Mouse (Mus musculus): Measurements from ENCODE around the gene Snrnp200. TPM values are rescaled to one million over a fixed set of nuclear protein-coding genes. Genes with fewer than 3 reads are reported as not detected.
"Not testable (repeated sequence)": the region's sequence is repeated elsewhere in the genome, so short reads cannot be mapped to it uniquely, and the experiment has no call there.

Snrnp200 gene
- polyA plus RNA-seq, 1 experiment from 2014 or later = 50.5 TPM

DNA sequence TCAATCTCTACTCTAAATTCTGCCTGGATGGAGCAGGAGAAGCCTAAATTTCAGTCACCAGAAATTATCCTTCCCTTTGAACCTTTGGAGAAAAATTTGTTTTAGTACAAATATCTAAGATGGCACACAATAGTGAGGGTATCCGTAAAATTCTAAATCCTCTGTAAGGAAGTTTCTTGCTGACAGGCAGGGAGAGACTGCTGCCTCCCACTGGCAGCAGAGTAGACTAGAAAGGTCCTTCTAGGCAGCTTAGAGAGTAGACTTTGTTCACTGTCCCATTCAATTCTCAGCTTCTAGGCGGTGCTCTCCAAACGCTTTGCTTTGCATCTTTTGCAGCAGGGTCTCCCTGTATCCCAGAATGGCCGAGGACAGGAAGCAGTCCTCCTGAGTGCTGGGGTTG lies 59.7 kb downstream of the Snrnp200 start:
- Histone ChIP-seq H3K9me3 (replicated peaks; ENCODE audit: control insufficient read depth, low read length) (no peaks in the 10 kb centered on the region), H3K36me3 (ENCODE audit: control insufficient read depth, insufficient read depth, low read length) (no peaks in the 10 kb centered on the region), H3K9ac (ENCODE audit: low read depth, low read length) (no peak overlapping the region), H3K4me2 (no peak overlapping the region), H3K27ac (ENCODE audit: low read depth, low read length) (no peak overlapping the region), H3K4me1 (ENCODE audit: control insufficient read depth, insufficient read depth, low read length) (peaks cover 3% of the 10 kb centered on the region; the same call in 1 of the 2 replicates), H3K27me3 (ENCODE audit: control insufficient read depth, insufficient read depth, low read length) (no peaks in the 10 kb centered on the region), H3K4me3 (ENCODE audit: low read depth, low read length) (no peak overlapping the region)
- no peak for ATAC-seq (replicated peaks; ENCODE audit: insufficient number of reproducible peaks, low FRiP score, low TSS enrichment)
- WGBS (ENCODE audit: insufficient replicate concordance) = 52% methylated on average over 4 of the region's 4 CpGs

DNA sequence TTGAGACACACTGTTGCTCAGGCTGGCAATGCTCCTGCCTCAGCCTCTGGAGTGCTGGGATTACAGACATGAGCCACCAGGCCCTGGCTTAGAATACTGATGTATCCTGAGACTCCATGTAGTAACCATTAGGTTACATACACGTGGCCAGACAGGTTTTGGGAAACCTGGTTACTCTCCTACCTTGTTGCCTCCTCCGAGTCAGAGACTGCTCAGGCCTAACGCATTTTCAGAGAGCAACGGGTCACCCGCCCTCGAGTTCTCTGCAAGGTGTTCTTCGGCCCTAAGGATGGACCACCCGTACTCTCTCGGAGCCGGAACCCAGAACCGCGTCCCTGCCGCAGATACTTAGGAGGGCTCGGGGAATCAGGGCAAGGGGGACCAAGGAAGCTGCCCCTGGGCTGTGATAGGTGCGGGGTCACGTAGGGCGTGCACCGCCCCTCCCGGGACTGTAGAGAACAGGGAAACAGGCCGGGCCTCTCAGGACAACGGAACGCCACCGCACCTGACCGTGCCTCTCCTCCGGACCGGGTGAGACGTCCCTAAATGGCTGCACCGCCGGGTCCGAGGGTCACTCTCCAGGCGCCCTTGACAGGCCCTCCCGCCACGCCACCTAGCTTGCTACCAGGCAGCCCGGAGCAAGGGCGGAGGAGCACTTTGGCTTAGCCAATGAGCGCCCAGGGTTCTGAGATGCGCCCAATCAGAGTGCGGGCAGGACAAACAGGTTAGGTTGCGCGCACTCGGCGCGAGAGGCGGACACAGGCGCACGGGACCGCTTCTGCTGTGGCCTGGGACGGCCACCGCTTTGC lies 61.5 kb downstream of the Snrnp200 start, which contains the start of gene Stard7:
TSS of gene Stard7 (plus strand) at position 728 of the 809 bp plus-strand sequence.
- Histone ChIP-seq H3K4me3 (ENCODE audit: low read depth, low read length) (peak within 1 kb of the TSS; percentile 87), H3K27ac (ENCODE audit: low read depth, low read length) (peak within 1 kb of the TSS; percentile 96), H3K36me3 (ENCODE audit: control insufficient read depth, insufficient read depth, low read length) (no peaks in the 10 kb centered on the region), H3K4me2 (peak within 1 kb of the TSS; percentile 80), H3K27me3 (ENCODE audit: control insufficient read depth, insufficient read depth, low read length) (no peaks in the 10 kb centered on the region), H3K9me3 (replicated peaks; ENCODE audit: control insufficient read depth, low read length) (no peaks in the 10 kb centered on the region), H3K9ac (ENCODE audit: low read depth, low read length) (peak within 1 kb of the TSS; percentile 99), H3K4me1 (ENCODE audit: control insufficient read depth, insufficient read depth, low read length) (peaks cover 5% of the 10 kb centered on the region)
- ATAC-seq (replicated peaks; ENCODE audit: insufficient number of reproducible peaks, low FRiP score, low TSS enrichment) = peak; percentile 99
- 1% methylated on average over 49 of the region's 49 CpGs for WGBS (ENCODE audit: insufficient replicate concordance)

DNA sequence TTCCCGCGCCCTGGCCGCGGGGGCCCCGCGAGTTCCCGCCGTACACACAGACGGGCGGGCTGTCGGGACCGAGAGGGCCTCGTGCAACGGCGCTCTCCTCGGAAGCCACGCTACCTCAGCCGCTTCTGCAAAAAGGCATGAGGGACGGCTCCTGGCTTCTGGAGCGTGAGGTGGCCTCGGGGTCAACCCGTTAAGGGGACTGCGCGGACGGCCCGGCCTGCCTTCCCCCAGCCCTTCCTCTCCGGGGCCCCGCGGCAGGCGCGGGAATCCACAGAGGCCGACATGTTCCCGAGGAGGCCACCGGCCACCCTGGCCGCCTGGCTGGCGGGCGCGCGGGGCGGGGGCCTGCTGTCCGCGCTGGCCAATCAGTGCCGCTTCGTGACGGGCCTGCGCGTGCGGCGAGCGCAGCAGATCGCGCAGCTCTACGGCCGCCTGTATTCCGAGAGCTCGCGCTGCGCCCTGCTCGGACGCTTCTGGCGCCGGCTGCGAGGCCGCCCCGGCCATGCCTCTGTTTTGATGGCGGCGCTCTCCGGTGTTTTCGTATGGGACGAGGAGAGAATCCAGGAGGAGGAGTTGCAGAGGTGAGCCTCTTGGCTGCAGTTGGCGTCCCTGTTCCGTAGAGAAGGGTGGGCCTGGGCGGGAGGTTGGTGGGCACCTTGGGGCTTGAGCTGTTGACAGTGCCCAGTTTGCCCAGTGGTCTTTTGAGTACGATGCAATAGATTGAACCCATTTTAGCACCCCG lies 62.3 kb downstream of the Snrnp200 start:
- H3K4me2 ChIP-seq = peak overlapping the region; percentile 80
- ATAC-seq (replicated peaks; ENCODE audit: insufficient number of reproducible peaks, low FRiP score, low TSS enrichment) = peak; percentile 94
- under 1% methylated on average over 67 of the region's 75 CpGs for WGBS (ENCODE audit: insufficient replicate concordance)
- H3K36me3 ChIP-seq (ENCODE audit: control insufficient read depth, insufficient read depth, low read length) = no peaks in the 10 kb centered on the region
- H3K9me3 ChIP-seq (replicated peaks; ENCODE audit: control insufficient read depth, low read length) = no peaks in the 10 kb centered on the region
- H3K4me1 ChIP-seq (ENCODE audit: control insufficient read depth, insufficient read depth, low read length) = peaks cover 11% of the 10 kb centered on the region
- H3K9ac ChIP-seq (ENCODE audit: low read depth, low read length) = peak overlapping the region; percentile 99
- H3K27me3 ChIP-seq (ENCODE audit: control insufficient read depth, insufficient read depth, low read length) = no peaks in the 10 kb centered on the region
- peak overlapping the region; percentile 96 for H3K27ac ChIP-seq (ENCODE audit: low read depth, low read length)
- peak overlapping the region; percentile 87 for H3K4me3 ChIP-seq (ENCODE audit: low read depth, low read length)

DNA sequence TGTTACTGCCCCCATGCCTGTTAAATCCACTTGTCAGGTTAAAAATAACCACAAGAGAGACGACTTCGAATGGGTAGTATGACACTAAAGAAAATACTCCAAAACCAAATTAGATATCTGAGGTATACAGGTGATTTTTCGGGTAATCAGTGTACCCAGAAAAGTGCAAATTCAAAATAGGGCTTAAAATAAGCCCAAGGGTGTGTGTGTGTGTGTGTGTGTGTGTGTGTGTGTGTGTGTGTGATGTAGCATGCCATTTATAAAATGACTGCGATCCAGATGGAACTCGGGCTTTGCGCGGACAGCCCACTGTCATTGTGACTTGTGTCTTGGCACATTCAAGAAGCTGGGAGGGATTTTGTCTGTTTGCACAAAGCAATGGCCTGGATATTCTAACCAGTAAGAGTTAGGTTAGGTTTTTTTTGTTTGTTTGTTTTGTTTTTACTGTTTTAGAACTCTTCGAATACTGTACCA lies 62.9 kb downstream of the Snrnp200 start:
- no peak for ATAC-seq (replicated peaks; ENCODE audit: insufficient number of reproducible peaks, low FRiP score, low TSS enrichment)
- Histone ChIP-seq H3K27me3 (ENCODE audit: control insufficient read depth, insufficient read depth, low read length) (no peaks in the 10 kb centered on the region), H3K9me3 (replicated peaks; ENCODE audit: control insufficient read depth, low read length) (no peaks in the 10 kb centered on the region), H3K4me2 (peak overlapping the region; percentile 80), H3K36me3 (ENCODE audit: control insufficient read depth, insufficient read depth, low read length) (no peaks in the 10 kb centered on the region), H3K27ac (ENCODE audit: low read depth, low read length) (peak overlapping the region; percentile 96), H3K4me1 (ENCODE audit: control insufficient read depth, insufficient read depth, low read length) (peaks cover 11% of the 10 kb centered on the region), H3K9ac (ENCODE audit: low read depth, low read length) (peak overlapping the region; percentile 99), H3K4me3 (ENCODE audit: low read depth, low read length) (peak overlapping the region; percentile 87)
- 13% methylated on average over 8 of the region's 8 CpGs for WGBS (ENCODE audit: insufficient replicate concordance)

DNA sequence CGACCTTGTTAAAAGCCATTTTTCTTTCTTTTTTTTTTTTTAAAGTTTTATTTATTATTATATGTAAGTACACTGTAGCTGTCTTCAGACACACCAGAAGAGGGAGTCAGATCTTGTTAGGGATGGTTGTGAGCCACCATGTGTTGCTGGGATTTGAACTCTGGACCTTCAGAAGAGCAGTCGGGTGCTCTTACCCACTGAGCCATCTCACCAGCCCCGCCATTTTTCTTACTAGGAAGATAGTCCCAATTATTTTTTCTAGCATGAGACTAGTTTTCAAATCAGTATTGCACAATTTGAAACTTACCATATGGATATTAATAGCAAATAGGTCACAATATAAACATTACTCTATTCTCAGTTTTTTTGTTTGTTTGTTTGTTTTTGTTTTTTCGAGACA lies 63.9 kb downstream of the Snrnp200 start:
- H3K36me3 ChIP-seq (ENCODE audit: control insufficient read depth, insufficient read depth, low read length); ATAC-seq (replicated peaks; ENCODE audit: insufficient number of reproducible peaks, low FRiP score, low TSS enrichment); H3K9me3 ChIP-seq (replicated peaks; ENCODE audit: control insufficient read depth, low read length); H3K27me3 ChIP-seq (ENCODE audit: control insufficient read depth, insufficient read depth, low read length); H3K27ac ChIP-seq (ENCODE audit: low read depth, low read length); H3K4me2 ChIP-seq; H3K4me3 ChIP-seq (ENCODE audit: low read depth, low read length); H3K9ac ChIP-seq (ENCODE audit: low read depth, low read length): not testable (repeated sequence)
- H3K4me1 ChIP-seq (ENCODE audit: control insufficient read depth, insufficient read depth, low read length) = peaks cover 11% of the 10 kb centered on the region
- WGBS (ENCODE audit: insufficient replicate concordance) = 85% methylated on average over 4 of the region's 4 CpGs

DNA sequence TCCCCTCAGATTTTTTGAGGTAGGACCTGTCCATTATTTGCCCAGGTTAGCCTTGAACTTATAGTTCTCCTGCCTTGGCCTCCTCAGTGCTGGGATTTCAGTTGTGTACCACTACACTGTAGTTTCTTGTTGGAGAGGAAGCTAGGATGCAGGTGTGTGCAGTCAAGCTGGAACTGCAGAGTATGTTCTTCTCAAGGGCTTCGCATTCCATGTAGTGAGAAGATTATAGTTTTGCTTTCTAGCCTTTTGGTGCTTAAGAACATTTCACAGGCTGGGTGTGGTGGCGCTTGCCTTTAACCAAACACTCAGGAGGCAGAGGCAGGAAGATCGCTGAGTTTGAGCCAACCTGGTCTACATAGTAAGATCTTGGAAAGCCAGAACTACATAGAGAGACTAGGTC lies 64.6 kb downstream of the Snrnp200 start:
- H3K27me3 ChIP-seq (ENCODE audit: control insufficient read depth, insufficient read depth, low read length) = no peaks in the 10 kb centered on the region
- H3K36me3 ChIP-seq (ENCODE audit: control insufficient read depth, insufficient read depth, low read length) = no peaks in the 10 kb centered on the region
- no peaks in the 10 kb centered on the region for H3K9me3 ChIP-seq (replicated peaks; ENCODE audit: control insufficient read depth, low read length)
- H3K4me2 ChIP-seq = no peak overlapping the region
- H3K4me1 ChIP-seq (ENCODE audit: control insufficient read depth, insufficient read depth, low read length) = peaks cover 11% of the 10 kb centered on the region
- H3K9ac ChIP-seq (ENCODE audit: low read depth, low read length) = no peak overlapping the region
- WGBS (ENCODE audit: insufficient replicate concordance) = 97% methylated on average over 3 of the region's 3 CpGs
- H3K27ac ChIP-seq (ENCODE audit: low read depth, low read length) = no peak overlapping the region
- ATAC-seq (replicated peaks; ENCODE audit: insufficient number of reproducible peaks, low FRiP score, low TSS enrichment) = no peak
- H3K4me3 ChIP-seq (ENCODE audit: low read depth, low read length) = no peak overlapping the region

DNA sequence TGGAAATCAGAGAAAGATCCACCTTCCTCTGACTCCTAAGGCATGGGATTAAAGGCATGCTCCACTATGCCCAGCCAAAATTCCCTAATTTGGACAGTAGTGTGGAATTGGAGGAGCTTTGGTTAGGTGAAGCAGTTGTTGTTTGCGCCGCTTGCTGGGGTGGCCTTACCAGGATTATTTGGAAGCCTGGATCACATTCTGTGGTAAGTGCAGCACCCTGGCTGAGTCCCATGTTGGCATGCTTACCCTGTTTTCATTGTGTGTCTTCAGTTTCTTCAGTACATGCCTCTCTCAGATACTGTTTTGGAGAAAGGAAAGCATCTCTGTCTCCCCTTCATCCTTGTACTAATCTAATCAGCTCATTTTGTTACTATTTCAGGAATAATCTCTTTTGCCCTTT lies 66.4 kb downstream of the Snrnp200 start:
- no peaks in the 10 kb centered on the region for H3K36me3 ChIP-seq (ENCODE audit: control insufficient read depth, insufficient read depth, low read length)
- H3K9me3 ChIP-seq (replicated peaks; ENCODE audit: control insufficient read depth, low read length) = no peaks in the 10 kb centered on the region
- no peak overlapping the region for H3K4me2 ChIP-seq
- H3K4me1 ChIP-seq (ENCODE audit: control insufficient read depth, insufficient read depth, low read length) = peaks cover 11% of the 10 kb centered on the region
- no peak overlapping the region for H3K4me3 ChIP-seq (ENCODE audit: low read depth, low read length)
- H3K27ac ChIP-seq (ENCODE audit: low read depth, low read length) = no peak overlapping the region
- H3K27me3 ChIP-seq (ENCODE audit: control insufficient read depth, insufficient read depth, low read length) = no peaks in the 10 kb centered on the region
- no peak overlapping the region for H3K9ac ChIP-seq (ENCODE audit: low read depth, low read length)
- no peak for ATAC-seq (replicated peaks; ENCODE audit: insufficient number of reproducible peaks, low FRiP score, low TSS enrichment)
- WGBS (ENCODE audit: insufficient replicate concordance) = 81% methylated on average over 2 of the region's 2 CpGs

DNA sequence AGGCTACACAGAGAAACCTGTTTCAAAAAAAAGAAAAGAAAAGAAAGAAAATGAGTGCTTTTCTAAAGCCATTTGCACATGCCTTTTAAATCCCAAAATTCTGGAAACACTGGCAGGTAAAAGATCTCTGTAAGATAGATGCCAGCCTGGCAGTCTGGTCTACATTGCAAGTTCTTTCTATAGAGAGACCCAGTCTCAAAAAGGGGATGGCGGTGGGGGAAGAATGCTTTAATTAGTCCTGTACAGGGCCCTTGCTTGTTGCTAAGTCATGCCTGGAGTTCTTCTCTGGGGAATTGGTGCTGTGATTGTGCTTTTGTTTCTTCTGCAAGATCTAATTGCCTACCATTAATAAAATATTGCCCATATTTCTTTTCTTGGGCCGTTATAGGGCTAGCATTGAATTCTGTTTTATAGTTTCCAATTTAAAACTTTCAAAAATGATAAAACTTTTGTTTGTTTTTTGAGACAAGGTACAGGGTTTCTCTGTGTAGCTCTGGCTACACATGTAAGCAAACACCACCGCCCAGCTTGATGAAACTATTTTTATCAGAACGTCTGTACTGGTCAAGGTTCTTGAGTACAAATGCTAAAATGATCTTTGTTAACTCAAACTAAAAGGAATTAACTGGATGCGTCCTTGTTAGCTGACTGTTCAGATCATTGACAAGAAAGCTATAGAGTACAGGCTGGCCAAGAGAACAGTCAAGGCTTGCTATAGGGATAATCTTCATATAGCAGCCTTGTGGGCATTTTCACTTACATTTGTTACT lies 67.5 kb downstream of the Snrnp200 start:
- H3K4me2 ChIP-seq = no peak overlapping the region
- no peak overlapping the region for H3K27ac ChIP-seq (ENCODE audit: low read depth, low read length)

More for the DNA sequence above, 67.5 kb downstream of the Snrnp200 start:
- Histone ChIP-seq H3K36me3 (ENCODE audit: control insufficient read depth, insufficient read depth, low read length) (no peaks in the 10 kb centered on the region), H3K27me3 (ENCODE audit: control insufficient read depth, insufficient read depth, low read length) (no peaks in the 10 kb centered on the region), H3K9me3 (replicated peaks; ENCODE audit: control insufficient read depth, low read length) (no peaks in the 10 kb centered on the region), H3K4me3 (ENCODE audit: low read depth, low read length) (no peak overlapping the region), H3K9ac (ENCODE audit: low read depth, low read length) (no peak overlapping the region), H3K4me1 (ENCODE audit: control insufficient read depth, insufficient read depth, low read length) (peaks cover 11% of the 10 kb centered on the region)
- ATAC-seq (replicated peaks; ENCODE audit: insufficient number of reproducible peaks, low FRiP score, low TSS enrichment) = no peak
- 75% methylated on average over 5 of the region's 5 CpGs for WGBS (ENCODE audit: insufficient replicate concordance)

All from heart, embryonic 11.5 days (tissue).